20 mouse cellular contexts compared by ENCODE assay signal in genomic region chr3:106057966-106058365, GRCm38 (mm10). TPM values are rescaled to one million over a fixed set of nuclear protein-coding genes. Genes with fewer than 3 reads are reported as not detected.
DNase-seq lines count a peak whose midpoint lies in the region; ATAC-seq lines count a peak whose summit lies in the region.
"Had no signal": no experiment of that assay in that cellular context is flagged by ENCODE, and none has a peak within 500 bp of the region (broad histone marks: within the 10 kb centered on the region; RNA-seq: fewer than 3 reads in every experiment).

No protein-coding gene starts in this region.

- ATAC-seq in cerebellum, adult (ENCODE audit: insufficient number of reproducible peaks, low FRiP score, low TSS enrichment), result peak; percentile 88
- ATAC-seq: activated CD4-positive, CD25-positive, alpha-beta regulatory T cell, adult 4 months; forebrain, embryonic 15.5 days; intestine, postnatal 0 days had no signal

- DNase-seq in cerebellum, postnatal 10 days, result no peak
- peak; percentile 47 to 54 for DNase-seq in cerebellum, adult 18-20 months
- peak; percentile 71 for DNase-seq in cerebellum, adult 9-10 months
- no peak for DNase-seq in gastrocnemius, adult 18-20 months (ENCODE audit: low spot score)
- no peak for DNase-seq in urinary bladder, postnatal 36 days (ENCODE audit: low spot score in 2 of 2)
- DNase-seq in layer of hippocampus, postnatal 25 days (ENCODE audit: extremely low spot score in 1 of 2, low spot score in 1 of 2), result no peak
- DNase-seq: adrenal gland, adult 8-10 months; adrenal gland, postnatal 25 days; embryo, embryonic 11 days; gastrocnemius, postnatal 10 days; heart, adult 11 months had no signal

RNA-seq across cellular contexts. Expression of gene Chil5, which starts 25.4 kb away (rescaled TPM):
- total RNA-seq in gastrocnemius, adult 18-20 months (2021), result not detected
- not detected for total RNA-seq in layer of hippocampus, postnatal 25 days (2021)
- total RNA-seq: adrenal gland, adult 8-10 months; adrenal gland, postnatal 25 days; ES-E14; gastrocnemius, postnatal 10 days; gastrocnemius, postnatal 4 days; heart, postnatal 25 days had no signal

RNA-seq across cellular contexts. Expression of gene Pifo, which starts 43.5 kb away (rescaled TPM):
- not detected for total RNA-seq in gastrocnemius, adult 18-20 months (2021)
- total RNA-seq in layer of hippocampus, postnatal 25 days (2021), result under 1 TPM in 1 of 2 experiments, not detected in 1; 0.30 TPM
- total RNA-seq: adrenal gland, adult 8-10 months; adrenal gland, postnatal 25 days; gastrocnemius, postnatal 10 days; gastrocnemius, postnatal 4 days; heart, adult 8-10 months; heart, postnatal 25 days; hematopoietic stem cell, adult 5-6 weeks had no signal

RNA-seq across cellular contexts. Expression of gene Chia1, which starts 55.1 kb away (rescaled TPM):
- total RNA-seq in gastrocnemius, adult 18-20 months (2021), result under 1 TPM; 0.14 to 0.36 TPM
- total RNA-seq in layer of hippocampus, postnatal 25 days (2021), result 1 to 10 TPM in 1 of 2 experiments, under 1 TPM in 1; 0.73 to 1.0 TPM
- total RNA-seq: adrenal gland, adult 8-10 months; adrenal gland, postnatal 25 days; ES-E14; gastrocnemius, postnatal 10 days; gastrocnemius, postnatal 4 days; heart, adult 8-10 months; heart, postnatal 25 days; hematopoietic stem cell, adult 5-6 weeks had no signal

Comparison
In these comparisons a context has a peak if more than half of its experiments do, and no peak if none do; other contexts are left out.
1. DNase-seq: peak in cerebellum, adult 18-20 months (2 of 2) and cerebellum, adult 9-10 months (single experiment); none in cerebellum, postnatal 10 days (0 of 2), gastrocnemius, adult 18-20 months (single experiment), urinary bladder, postnatal 36 days (0 of 2) and layer of hippocampus, postnatal 25 days (0 of 2).